Mouse (Mus musculus) thymus, adult 2 months (tissue): ENCODE measurements around the gene Nphs1. TPM values are rescaled to one million over a fixed set of nuclear protein-coding genes. Genes with fewer than 3 reads are reported as not detected.
"Not testable (repeated sequence)": the region's sequence is repeated elsewhere in the genome, so short reads cannot be mapped to it uniquely, and the experiment has no call there.

Experiments
- DNase-seq: peaks from one replicate; pipeline ENCODE4 v3.0.0; 2021
- H3K27ac ChIP-seq: fragments of 200-500 bp; 2 replicates; pipeline ENCODE4 v1.5.1; 2012; ENCODE audit warnings: low read length, control low read depth; ENCODE audit not compliant: control insufficient read depth, insufficient read depth
- H3K27me3 ChIP-seq: fragments of 200-500 bp; 2 replicates; pipeline ENCODE4 v1.6.1; 2012; ENCODE audit warnings: mild to moderate bottlenecking, low read length, moderate library complexity, mixed read lengths; ENCODE audit not compliant: control insufficient read depth, insufficient read depth
- H3K36me3 ChIP-seq: fragments of 200-500 bp; 2 replicates; pipeline ENCODE4 v1.6.1; 2012; ENCODE audit warnings: mild to moderate bottlenecking, low read length, moderate library complexity; ENCODE audit not compliant: control insufficient read depth, insufficient read depth
- H3K4me1 ChIP-seq: fragments of 200-500 bp; replicated peaks from 2 replicates; pipeline ENCODE4 v1.6.1; 2012; ENCODE audit warnings: low read length; ENCODE audit not compliant: control insufficient read depth, insufficient read depth
- H3K4me3 ChIP-seq: fragments of 200-500 bp; 2 replicates; pipeline ENCODE4 v1.5.1; 2012; ENCODE audit warnings: mild to moderate bottlenecking, low read length, control low read depth, moderate library complexity; ENCODE audit not compliant: control insufficient read depth, insufficient read depth
- CTCF ChIP-seq: fragments of 200-500 bp; IDR thresholded peaks from 2 replicates; pipeline ENCODE4 v1.5.1; 2012; ENCODE audit warnings: mild to moderate bottlenecking, control low read depth, low read length, moderate library complexity, borderline replicate concordance; ENCODE audit not compliant: control insufficient read depth, poor library complexity, insufficient read depth; ENCODE audit errors: extremely low read depth
- POLR2A ChIP-seq: fragments of 200-500 bp; IDR thresholded peaks from 2 replicates; pipeline ENCODE4 v1.6.1; 2012; ENCODE audit warnings: mild to moderate bottlenecking, low read length, control low read depth, moderate library complexity; ENCODE audit not compliant: control insufficient read depth, poor library complexity, insufficient read depth; ENCODE audit errors: extremely low read depth
- WGBS: fragments of 180-500 bp; shearing (Covaris S2); methylation state at CpG from one replicate; pipeline ENCODE4 v1.1.7; 2018; 5-methylcytosine and 5-hydroxymethylcytosine counted together
- polyA plus RNA-seq: library from polyadenylated mRNA; depleted of rRNA; stranded (reverse); fragments of >200 nt; gene quantifications from 2 replicates; pipeline ENCODE4 v1.2.3, GENCODE M21; 2012

The Nphs1 gene
- polyA plus RNA-seq, 1 experiment = 0.19 TPM

- DNase-seq = no peak
- TF ChIP-seq POLR2A (no peak), CTCF (no peak)
- no peaks in the 10 kb centered on the region; the same call in 1 of the 2 replicates for H3K27me3 ChIP-seq
- H3K4me1 ChIP-seq = no peaks in the 10 kb centered on the region
- H3K4me3 ChIP-seq = no peak overlapping the region
- WGBS = 70% methylated on average over 4 of the region's 4 CpGs
- H3K27ac ChIP-seq = no peak overlapping the region
- H3K36me3 ChIP-seq = no peaks in the 10 kb centered on the region
Measured at GRCm38 (mm10) chr7:30474999-30475398, 16.9 kb downstream of the Nphs1 start.

GRCm38 (mm10) chr7:30476136-30476535, 18.0 kb downstream of the Nphs1 start:
- not testable (repeated sequence) for H3K36me3 ChIP-seq, H3K27ac ChIP-seq, H3K4me1 ChIP-seq, DNase-seq, H3K4me3 ChIP-seq, H3K27me3 ChIP-seq
- WGBS = 84% methylated on average over 7 of the region's 7 CpGs

- H3K4me3 ChIP-seq = no peak overlapping the region
- H3K4me1 ChIP-seq = no peaks in the 10 kb centered on the region
- no peaks in the 10 kb centered on the region for H3K27me3 ChIP-seq
- TF ChIP-seq POLR2A (no peak), CTCF (no peak)
- no peak overlapping the region for H3K27ac ChIP-seq
- DNase-seq = no peak
- H3K36me3 ChIP-seq = no peaks in the 10 kb centered on the region
- WGBS = 21% methylated on average over 31 of the region's 32 CpGs
Measured at GRCm38 (mm10) chr7:30477415-30478381, 19.6 kb downstream of the Nphs1 start.

- H3K36me3 ChIP-seq = no peaks in the 10 kb centered on the region
- no peak overlapping the region for H3K27ac ChIP-seq
- no peak for TF ChIP-seq CTCF
- no peaks in the 10 kb centered on the region for H3K4me1 ChIP-seq
- WGBS = 23% methylated on average over 8 of the region's 8 CpGs
- DNase-seq = no peak
- no peaks in the 10 kb centered on the region for H3K27me3 ChIP-seq
- H3K4me3 ChIP-seq = no peak overlapping the region
Measured at GRCm38 (mm10) chr7:30484250-30484649, 26.1 kb downstream of the Nphs1 start.

GRCm38 (mm10) chr7:30490251-30490956, 32.3 kb downstream of the Nphs1 start:
- 39% methylated on average over 16 of the region's 16 CpGs for WGBS
- no peaks in the 10 kb centered on the region for H3K36me3 ChIP-seq
- no peak overlapping the region for H3K4me3 ChIP-seq
- no peaks in the 10 kb centered on the region; the same call in 1 of the 2 replicates for H3K27me3 ChIP-seq
- no peaks in the 10 kb centered on the region for H3K4me1 ChIP-seq
- H3K27ac ChIP-seq = no peak overlapping the region
- DNase-seq = peak; percentile 43
- no peak for TF ChIP-seq CTCF
- no peak for TF ChIP-seq POLR2A

GRCm38 (mm10) chr7:30490957-30491307, 32.8 kb downstream of the Nphs1 start:
- DNase-seq = no peak
- TF ChIP-seq CTCF (no peak), POLR2A (no peak)
- no peak overlapping the region for H3K27ac ChIP-seq
- no peak overlapping the region for H3K4me3 ChIP-seq
- 24% methylated on average over 6 of the region's 6 CpGs for WGBS
- no peaks in the 10 kb centered on the region for H3K4me1 ChIP-seq
- H3K36me3 ChIP-seq = no peaks in the 10 kb centered on the region
- no peaks in the 10 kb centered on the region; the same call in 1 of the 2 replicates for H3K27me3 ChIP-seq

GRCm38 (mm10) chr7:30492765-30493164, 34.6 kb downstream of the Nphs1 start:
- 11% methylated on average over 4 of the region's 4 CpGs for WGBS
- TF ChIP-seq POLR2A (no peak), CTCF (no peak)
- Histone ChIP-seq H3K36me3 (no peaks in the 10 kb centered on the region), H3K27ac (no peak overlapping the region), H3K27me3 (no peaks in the 10 kb centered on the region; the same call in 1 of the 2 replicates), H3K4me3 (no peak overlapping the region), H3K4me1 (no peaks in the 10 kb centered on the region)
- DNase-seq = peak; percentile 79
